Mouse (Mus musculus) hindlimb bud, embryonic 11.5 days (tissue): ENCODE results near the gene Zfp873.
"Not testable (repeated sequence)": the region's sequence is repeated elsewhere in the genome, so short reads cannot be mapped to it uniquely, and the experiment has no call there.

ENCODE experiments used
- DNase-seq: peaks from one replicate; pipeline ENCODE4 v3.0.0-alpha.2; 2012; ENCODE audit warnings: low read depth, low spot score; ENCODE audit errors: extremely low spot score

Zfp873 gene

GRCm38 (mm10) chr10:82047597-82048459 is at the start of gene Zfp873:
Gene Zfp873 (plus strand): TSS chr10:82048123.
- peak; percentile 77 for DNase-seq

- not testable (repeated sequence) for DNase-seq
Measured at GRCm38 (mm10) chr10:82003209-82003608, 44.7 kb upstream of the Zfp873 start.

GRCm38 (mm10) chr10:82004822-82005221 is 43.1 kb upstream of the Zfp873 start:
- DNase-seq = not testable (repeated sequence)

- DNase-seq = no peak
Measured at GRCm38 (mm10) chr10:82042191-82042590, 5.7 kb upstream of the Zfp873 start.

DNA sequence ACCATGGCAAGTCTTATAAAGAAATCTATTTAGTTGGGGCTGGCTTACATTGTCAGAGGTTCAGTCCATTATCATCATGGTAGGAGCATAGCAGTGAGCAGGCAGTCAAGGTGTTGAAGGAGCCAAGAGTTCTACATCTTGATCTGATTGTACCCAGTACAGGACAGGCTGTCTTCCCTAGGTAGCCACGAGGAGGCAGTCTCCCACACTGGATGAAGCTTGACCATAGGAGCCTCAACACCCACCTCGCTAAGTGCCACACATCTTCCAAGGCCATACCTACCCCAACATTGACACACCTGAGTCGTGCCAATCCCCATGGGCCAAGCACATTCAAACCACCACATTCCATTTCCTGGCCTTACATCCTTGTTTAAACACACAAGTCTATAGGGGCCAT is 1.3 kb upstream of the Zfp873 start:
- DNase-seq = no peak

DNA sequence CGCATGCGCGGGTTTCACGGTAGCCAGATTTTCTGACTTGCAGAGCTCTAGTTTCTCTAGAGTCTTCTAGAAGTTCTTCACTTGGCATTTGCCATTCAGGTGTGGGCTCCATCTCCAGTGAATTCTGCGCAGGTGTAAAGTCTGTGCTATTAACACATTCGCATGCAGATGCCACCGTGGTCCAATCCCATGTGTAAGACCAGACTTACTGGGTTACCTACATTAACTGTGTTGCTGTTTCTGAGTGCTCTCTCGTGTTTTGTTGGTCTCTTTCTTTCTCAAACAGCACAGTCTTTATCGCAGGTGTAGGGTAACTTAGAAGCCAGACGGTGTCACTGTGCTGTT is 509 bp downstream of the Zfp873 start:
- DNase-seq = peak; percentile 92

- peak; percentile 42 for DNase-seq
Measured at GRCm38 (mm10) chr10:82082728-82083621, 35.1 kb downstream of the Zfp873 start, which contains the start of gene BC024063. Gene BC024063 (plus strand): TSS chr10:82083353.

DNA sequence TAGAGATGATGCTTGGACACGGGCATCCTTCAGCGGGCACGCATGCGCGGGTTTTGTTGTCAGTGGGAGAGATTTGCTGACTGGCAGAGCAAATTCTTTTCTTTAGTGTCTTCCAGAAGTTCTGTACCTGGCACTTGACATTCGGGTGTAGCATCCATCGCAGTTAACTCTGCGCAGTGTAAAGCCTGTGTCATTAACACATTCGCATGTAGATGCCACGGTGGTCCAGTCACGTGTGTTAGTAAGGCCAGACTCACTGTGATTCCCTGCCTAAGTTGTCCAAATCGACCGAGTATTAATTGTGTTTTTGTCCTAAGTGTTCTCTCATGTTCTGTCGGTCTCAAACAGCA is 35.7 kb downstream of the Zfp873 start:
- not testable (repeated sequence) for DNase-seq
